Mouse (Mus musculus) heart, postnatal 10 days (tissue): ENCODE data around the gene Serpinb9e. TPM values are rescaled to one million over a fixed set of nuclear protein-coding genes. Genes with fewer than 3 reads are reported as not detected.
"Not testable (repeated sequence)": the region's sequence is repeated elsewhere in the genome, so short reads cannot be mapped to it uniquely, and the experiment has no call there.

Experiments
- DNase-seq, 2 experiments: peaks; one replicate each; pipeline ENCODE4 v3.0.0; 2021
- intact Hi-C: fragments of 180-260 bp; cut with DNase I; formaldehyde crosslinking; loops from one replicate; pipeline ENCODE4 v1.15.1; 2025
- total RNA-seq, 2 experiments: library from RNA; stranded (reverse); gene quantifications; 2 replicates each; pipeline ENCODE4 v1.2.3; 2021

Gene Serpinb9e
- not detected for total RNA-seq

- DNase-seq, intact Hi-C loops: not testable (repeated sequence)
These were observed at the start of gene Serpinb9e for GRCm38 (mm10) chr13:33249312-33249711. Gene Serpinb9e, plus strand, starts transcription at chr13:33249612.

- DNase-seq, result no peak
- intact Hi-C loops, result no loop called here
These were observed 49.7 kb upstream of the Serpinb9e start for GRCm38 (mm10) chr13:33199740-33200139.

- DNase-seq, intact Hi-C loops: not testable (repeated sequence)
These were observed 59.2 kb downstream of the Serpinb9e start for GRCm38 (mm10) chr13:33308631-33309030.

Other genes starting within 250 kb of the Serpinb9e start
- 10 to 100 TPM in 1 of 2 experiments, 1 to 10 TPM in 1; 6.9 to 10.1 TPM for gene Serpinb9, start 246.4 kb upstream of the Serpinb9e start, total RNA-seq
- gene Serpinb9b, start 222.2 kb upstream of the Serpinb9e start, total RNA-seq, result under 1 TPM; 0.10 to 0.43 TPM
- gene Serpinb1b, start 171.0 kb upstream of the Serpinb9e start, total RNA-seq, result not detected
- gene Serpinb9c, start 89.9 kb upstream of the Serpinb9e start, total RNA-seq, result not detected
- not detected for gene Serpinb9d, start 56.7 kb upstream of the Serpinb9e start, total RNA-seq
- not detected for gene Serpinb9f, start 74.5 kb downstream of the Serpinb9e start, total RNA-seq
- gene Gm11397, start 146.1 kb downstream of the Serpinb9e start, total RNA-seq, result not detected
- gene Serpinb9g, start 235.2 kb downstream of the Serpinb9e start, total RNA-seq, result not detected